Mouse (Mus musculus): ENCODE results near the gene Spaca5. TPM values are rescaled to one million over a fixed set of nuclear protein-coding genes. Genes with fewer than 3 reads are reported as not detected.

Gene Spaca5
- total RNA-seq (2021): not detected
- long read RNA-seq: 0 reads

DNA sequence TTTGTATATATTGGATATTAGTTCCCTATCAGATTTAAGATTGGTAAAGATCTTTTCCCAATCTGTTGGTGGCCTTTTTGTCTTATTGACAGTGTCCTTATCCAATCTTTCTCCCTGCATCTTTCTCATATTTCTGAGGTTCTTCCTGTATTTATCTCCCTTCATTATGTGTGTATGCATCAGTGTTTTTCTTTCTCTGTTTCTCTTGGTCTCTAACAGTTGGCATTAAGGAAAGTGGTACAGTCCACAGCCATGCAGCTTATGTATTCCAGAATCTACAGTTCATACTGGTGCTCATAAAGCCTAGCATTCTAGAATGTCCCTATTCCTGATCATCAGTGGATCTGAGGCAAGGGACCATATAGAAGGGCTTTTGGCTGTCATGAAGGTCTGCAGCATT, at the start of gene Spaca5:
Spaca5 (plus strand) TSS at position 301 of the 400 bp plus-strand sequence.
- no peak for DNase-seq (ENCODE audit: low spot score in 2 of 2)

GRCm38 (mm10) chrX:21061460-21061859, 6.7 kb upstream of the Spaca5 start:
- peak in 1 of 2 experiments; percentile 0 for DNase-seq (ENCODE audit: low spot score in 2 of 2)

DNA sequence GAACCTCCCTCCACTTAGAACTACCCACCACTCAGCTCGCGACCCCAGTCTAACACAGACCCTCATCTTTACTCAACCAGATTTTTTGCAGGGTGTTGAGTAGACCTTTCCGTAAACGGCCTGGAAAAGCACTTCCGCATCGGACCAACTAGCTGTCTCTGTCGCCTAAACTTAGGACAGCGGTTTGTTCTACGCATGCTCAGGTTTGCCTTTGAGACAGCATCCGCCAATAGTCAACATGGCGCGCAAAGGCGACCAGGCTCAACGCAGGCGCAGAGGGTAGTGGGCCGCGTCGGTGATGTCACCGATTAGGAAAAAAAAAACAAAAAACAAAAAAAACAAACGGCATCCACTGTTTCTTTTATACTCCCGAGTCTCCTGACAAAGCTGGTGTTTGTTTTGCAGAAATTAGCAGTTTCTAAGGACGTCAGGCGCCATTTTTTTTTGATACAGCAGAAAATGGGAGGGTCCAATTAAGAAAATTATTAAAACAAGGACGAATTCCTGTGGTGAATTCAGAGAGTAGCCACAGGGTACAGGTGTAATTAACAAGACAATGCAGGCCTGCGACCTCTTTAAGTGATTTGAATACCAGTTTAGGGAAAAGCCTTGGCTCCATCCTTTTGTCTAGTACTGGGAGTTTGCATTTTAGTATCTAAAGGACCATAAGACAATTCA, 6.2 kb upstream of the Spaca5 start, which contains the start of gene Zfp182:
Zfp182 (minus strand) TSS at position 451 of the 678 bp plus-strand sequence.
- DNase-seq (ENCODE audit: low spot score in 2 of 2): peak; percentile 69 to 84

DNA sequence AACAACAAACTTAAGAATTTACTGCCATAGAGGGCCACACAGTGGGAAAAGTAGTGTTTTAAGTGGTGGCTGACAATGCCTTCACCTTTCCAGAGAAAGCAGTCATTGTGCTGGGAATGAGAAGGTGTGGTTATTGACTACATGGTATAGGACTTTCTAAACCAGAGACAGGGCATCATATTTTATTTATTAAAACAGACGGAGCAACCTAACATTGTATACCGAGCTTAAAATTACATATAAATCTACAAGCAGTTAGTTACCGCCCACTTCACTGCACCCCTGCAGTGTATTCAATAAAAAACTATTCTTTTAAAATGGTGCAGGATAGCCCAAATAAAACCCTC, 5.7 kb upstream of the Spaca5 start:
- no peak for DNase-seq (ENCODE audit: low spot score in 2 of 2)

GRCm38 (mm10) chrX:21088645-21088982, 20.4 kb downstream of the Spaca5 start:
- no peak for DNase-seq (ENCODE audit: low spot score in 2 of 2)

DNA sequence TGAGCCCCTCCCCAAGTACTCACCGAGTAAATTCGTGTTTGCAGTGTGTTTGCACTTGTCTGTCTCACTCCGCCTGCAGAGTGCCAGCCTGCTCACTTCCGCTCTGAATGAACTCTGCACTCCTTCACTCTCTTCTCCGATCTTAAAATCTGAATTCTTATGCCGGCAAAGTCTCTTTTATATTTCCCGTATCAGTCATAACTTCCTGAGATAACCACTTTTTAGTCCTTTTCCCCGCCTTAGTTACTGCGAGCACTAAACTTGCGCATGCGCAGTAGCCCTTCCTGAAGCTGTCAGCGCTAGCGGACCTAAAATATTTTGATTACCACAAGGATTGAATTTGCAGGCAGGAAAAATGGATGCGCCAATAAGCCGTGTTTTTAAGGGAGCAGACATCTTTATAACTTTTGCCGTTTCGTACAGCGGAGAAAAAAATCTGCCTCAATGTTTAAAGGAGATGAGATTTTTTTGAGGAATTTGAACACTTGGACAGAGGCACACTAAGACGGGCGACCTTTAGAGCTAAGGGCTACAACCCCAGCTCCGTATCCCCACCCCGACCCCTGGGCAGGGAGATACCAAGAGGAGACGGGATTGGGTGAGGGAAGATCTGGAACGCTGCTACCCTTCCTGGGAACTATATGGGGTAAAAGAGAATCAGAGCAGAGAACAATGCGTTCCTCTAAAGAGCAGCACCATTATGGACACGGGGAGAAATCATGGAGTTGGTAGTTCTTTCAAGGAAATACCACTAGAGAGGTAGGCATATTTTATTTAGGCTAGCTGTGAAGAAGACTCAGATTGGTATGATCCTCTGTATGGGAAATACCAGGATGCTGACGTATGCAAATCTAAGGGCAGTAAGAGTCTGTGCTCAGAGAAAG, 21.0 kb downstream of the Spaca5 start, which contains the start of gene Zfp300:
Zfp300 (minus strand) TSS at position 545 of the 884 bp plus-strand sequence.
- peak; percentile 69 to 76 for DNase-seq (ENCODE audit: low spot score in 2 of 2)

GRCm38 (mm10) chrX:21089867-21090239, 21.6 kb downstream of the Spaca5 start:
- no peak for DNase-seq (ENCODE audit: low spot score in 2 of 2)

DNA sequence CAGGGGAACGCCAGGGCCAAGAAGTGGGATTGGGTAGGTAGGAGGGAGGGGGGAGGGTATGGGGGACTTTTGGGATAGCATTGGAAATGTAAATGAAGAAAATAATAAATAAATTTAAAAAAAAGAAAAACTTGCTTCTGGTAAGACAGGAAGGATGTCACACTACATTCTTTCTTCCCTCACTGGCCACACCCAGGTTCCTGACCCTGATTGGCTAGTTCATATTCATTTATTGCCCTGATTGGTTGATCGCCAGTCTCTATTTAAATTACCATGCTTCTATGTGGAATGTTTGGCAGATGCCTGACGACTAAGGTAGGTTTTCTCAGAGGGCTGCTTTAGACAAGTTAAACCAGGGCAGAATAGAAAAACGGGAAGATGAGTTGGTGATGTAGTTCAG, 47.3 kb downstream of the Spaca5 start, which contains the start of gene Ssxa1:
Ssxa1 (plus strand) TSS at position 301 of the 400 bp plus-strand sequence.
- no peak for DNase-seq (ENCODE audit: low spot score in 2 of 2)

Other genes with a start within 250 kb of the Spaca5 start
- not detected for gene Timp1, start 198.2 kb upstream of the Spaca5 start, total RNA-seq (2021)
- gene Syn1, start 147.4 kb upstream of the Spaca5 start, total RNA-seq (2021): 100 to 1,000 TPM; 418 to 424 TPM
- 10 to 100 TPM; 15.2 to 16.8 TPM for gene Cfp, start 136.9 kb upstream of the Spaca5 start, total RNA-seq (2021)
- gene Elk1, start 117.8 kb upstream of the Spaca5 start, total RNA-seq (2021): 10 to 100 TPM; 74.0 to 90.1 TPM
- gene Uxt, start 106.4 kb upstream of the Spaca5 start, total RNA-seq (2021): 10 to 100 TPM; 10.8 to 11.8 TPM
- gene Zfp182, start 6.1 kb upstream of the Spaca5 start, total RNA-seq (2021): 1 to 10 TPM; 7.2 to 9.1 TPM
- 1 to 10 TPM; 3.1 to 3.6 TPM for gene Zfp300, start 21.1 kb downstream of the Spaca5 start, total RNA-seq (2021)
- not detected for gene Ssxa1, start 47.4 kb downstream of the Spaca5 start, total RNA-seq (2021)
- gene Gm21876, start 107.2 kb downstream of the Spaca5 start, total RNA-seq (2021): not detected

Data from layer of hippocampus, adult 18-20 months (tissue).